Mouse (Mus musculus): Measurements from ENCODE around the gene Mok.

The Mok gene

GRCm38 (mm10) chr12:110813132-110813531 lies 27.6 kb downstream of the Mok start:
- DNase-seq (ENCODE audit: low read depth, low spot score), result no peak

DNA sequence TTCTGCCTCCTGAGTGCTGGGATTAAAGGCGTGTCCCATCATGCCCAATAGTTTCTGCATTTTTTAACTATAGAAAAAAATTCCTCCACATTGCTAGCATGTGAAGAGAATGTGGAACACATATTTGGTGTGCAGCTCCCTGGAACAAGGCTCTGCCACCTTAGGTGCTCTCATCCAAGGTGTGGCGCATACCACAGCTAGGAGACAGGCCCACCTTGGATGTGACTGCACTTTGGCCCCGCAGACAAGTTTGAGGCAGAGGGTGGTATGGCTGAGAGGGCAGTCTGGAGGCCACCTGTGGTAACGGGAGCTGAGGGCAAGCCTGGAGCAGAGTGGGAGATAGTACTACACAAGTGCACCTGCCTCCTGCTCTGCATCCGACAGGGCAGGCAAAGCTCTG lies 31.9 kb downstream of the Mok start:
- no peak for DNase-seq (ENCODE audit: low read depth, low spot score)

DNA sequence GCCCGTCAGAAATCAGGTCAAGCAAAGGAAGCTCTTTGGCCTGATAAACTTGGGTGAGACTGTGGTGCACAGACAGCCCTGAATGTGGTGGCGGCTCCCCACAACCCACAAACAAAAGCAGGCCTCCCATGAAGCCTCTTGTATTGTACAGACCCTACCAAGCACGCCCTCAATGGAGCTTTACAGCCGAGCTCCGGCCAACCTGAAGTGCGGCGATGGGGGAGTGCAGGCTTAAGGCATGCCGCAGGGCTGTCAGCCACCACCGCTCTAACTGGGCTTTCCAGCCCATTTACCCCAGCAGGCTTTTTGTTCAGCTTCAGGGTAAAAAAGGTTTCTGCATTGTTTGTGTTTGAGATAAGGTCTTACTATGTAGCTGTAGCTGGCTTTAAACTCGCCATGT lies 32.3 kb downstream of the Mok start:
- no peak for DNase-seq (ENCODE audit: low read depth, low spot score)

- peak; percentile 67 for DNase-seq (ENCODE audit: low read depth, low spot score)
Observed at GRCm38 (mm10) chr12:110806301-110806970, 34.3 kb downstream of the Mok start.

GRCm38 (mm10) chr12:110804261-110804660 lies 36.5 kb downstream of the Mok start:
- DNase-seq (ENCODE audit: low read depth, low spot score), result peak; percentile 63

GRCm38 (mm10) chr12:110802674-110803297 lies 38.0 kb downstream of the Mok start:
- DNase-seq (ENCODE audit: low read depth, low spot score), result no peak

- DNase-seq (ENCODE audit: low read depth, low spot score), result no peak
Observed at GRCm38 (mm10) chr12:110801876-110802464, 38.8 kb downstream of the Mok start.

DNA sequence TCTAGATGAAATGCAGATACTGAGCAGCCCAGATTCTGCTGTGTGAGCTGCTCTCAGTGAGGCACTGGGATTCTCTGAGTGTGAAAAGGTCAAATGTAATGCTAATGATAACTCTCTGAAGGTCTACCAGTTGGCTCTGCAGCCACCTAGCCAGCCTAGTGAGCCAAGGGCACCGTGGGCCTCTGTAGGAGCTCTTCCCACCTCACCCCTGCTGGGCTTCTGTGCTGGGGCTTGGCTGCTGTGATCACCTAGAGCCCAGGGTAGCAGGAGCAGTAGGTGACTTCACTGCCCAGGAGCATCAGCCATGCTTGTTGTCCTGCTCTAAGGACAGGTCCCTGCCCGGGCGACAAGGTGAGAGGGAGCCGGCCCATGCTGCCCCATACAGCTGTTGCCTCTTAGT lies 41.5 kb downstream of the Mok start:
- DNase-seq (ENCODE audit: low read depth, low spot score), result no peak

GRCm38 (mm10) chr12:110797842-110798431 lies 42.8 kb downstream of the Mok start:
- no peak for DNase-seq (ENCODE audit: low read depth, low spot score)

DNA sequence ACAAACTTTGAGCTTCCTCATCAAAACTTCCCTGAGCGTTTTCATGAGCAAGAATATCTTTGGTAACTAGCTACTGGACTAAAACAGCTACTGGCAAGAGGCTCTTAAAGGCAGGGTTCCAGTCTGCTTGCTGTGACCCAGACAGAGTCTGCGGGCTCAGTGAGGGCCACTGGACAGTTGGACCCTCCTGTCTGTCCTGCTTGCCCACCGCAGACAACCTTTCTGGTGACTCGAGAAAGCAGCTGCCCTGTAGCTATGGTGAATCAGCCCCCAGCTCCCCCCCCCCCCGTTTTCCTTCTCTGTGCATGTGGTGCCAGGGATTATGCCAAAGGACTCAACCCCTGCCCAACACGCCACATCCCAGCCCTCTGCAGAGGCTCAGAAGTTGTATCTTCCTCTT lies 43.5 kb downstream of the Mok start:
- DNase-seq (ENCODE audit: low read depth, low spot score), result no peak

DNA sequence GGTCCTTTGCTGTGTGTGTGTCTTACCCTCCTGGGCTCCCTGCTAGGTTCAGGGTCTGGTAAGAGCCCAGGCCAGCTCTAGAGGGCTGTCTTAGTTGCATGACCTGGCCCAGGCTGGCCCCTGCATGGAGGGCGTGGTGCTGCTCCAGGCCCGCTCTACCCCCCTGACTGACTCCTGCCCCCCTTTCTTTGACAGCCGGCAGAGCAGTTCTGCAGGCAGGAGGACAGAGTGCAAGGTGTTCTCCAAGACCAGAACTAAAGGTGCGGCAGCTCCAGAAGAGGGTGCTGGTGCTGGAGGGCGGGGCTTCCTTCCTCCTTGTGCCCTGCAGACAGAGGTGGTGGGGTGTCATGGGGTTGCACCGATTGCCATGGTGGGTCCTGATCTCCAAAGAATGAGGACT lies 44.0 kb downstream of the Mok start:
- DNase-seq (ENCODE audit: low read depth, low spot score), result no peak

DNA sequence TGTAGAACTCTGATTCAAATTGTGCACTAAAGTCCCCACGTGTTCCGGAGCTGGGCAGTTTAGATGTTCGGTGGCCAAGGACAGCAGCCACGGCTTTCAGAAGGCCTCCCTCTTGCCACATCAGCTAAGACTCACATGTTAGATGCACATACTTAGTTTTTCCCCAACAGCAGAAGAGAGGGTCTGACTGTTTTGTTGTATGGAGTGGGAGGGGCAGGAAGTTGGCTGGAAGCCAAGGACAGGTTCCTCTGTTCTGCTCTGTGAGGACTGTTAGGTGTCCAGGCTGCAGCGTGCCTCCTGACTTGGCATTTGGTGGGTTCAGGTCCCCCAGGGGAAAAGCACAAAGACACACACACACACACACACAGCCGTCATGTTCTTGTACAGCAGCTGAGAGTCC lies 45.7 kb downstream of the Mok start:
- no peak for DNase-seq (ENCODE audit: low read depth, low spot score)

DNA sequence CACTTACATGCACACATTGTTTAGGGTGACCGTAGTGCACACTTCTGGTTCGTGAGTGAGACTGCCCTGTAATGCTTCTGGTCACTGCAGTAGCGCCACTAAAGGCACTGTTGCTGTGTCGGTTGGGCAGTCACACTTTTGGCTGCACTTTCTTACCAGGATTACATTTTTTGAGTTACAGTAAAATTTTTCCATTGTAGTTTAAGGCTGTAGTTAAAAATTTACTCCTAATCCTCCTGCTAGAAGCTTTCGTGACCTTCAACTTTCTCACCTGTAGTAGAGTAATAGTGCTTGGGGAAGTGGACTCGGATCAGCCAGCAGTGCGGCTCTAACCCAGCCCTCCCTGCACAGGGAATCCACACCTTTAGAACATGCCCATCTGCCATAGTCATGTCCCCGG lies 49.7 kb downstream of the Mok start:
- no peak for DNase-seq (ENCODE audit: low read depth, low spot score)

DNA sequence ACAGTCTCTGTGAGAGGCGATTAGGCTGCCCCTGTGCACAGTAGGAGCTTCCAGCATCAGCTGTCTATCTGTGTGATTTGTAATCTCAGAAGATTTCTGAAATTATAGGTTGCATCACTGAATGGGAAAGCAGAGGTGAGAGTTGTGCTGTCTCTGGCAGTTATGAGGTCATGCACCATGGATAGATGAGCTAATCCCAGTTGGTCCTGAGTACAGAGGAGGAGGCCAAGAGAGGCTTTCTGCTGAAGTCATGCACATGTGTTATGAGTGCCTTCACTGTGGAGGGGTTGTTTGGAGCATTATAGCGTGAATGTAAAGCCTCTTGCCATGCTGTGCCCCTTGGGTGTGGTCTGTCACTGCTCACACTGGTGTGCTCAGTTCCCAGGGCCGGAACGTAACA lies 50.2 kb downstream of the Mok start:
- peak; percentile 45 for DNase-seq (ENCODE audit: low read depth, low spot score)

GRCm38 (mm10) chr12:110786243-110786642 lies 54.5 kb downstream of the Mok start:
- DNase-seq (ENCODE audit: low read depth, low spot score), result peak; percentile 92

DNA sequence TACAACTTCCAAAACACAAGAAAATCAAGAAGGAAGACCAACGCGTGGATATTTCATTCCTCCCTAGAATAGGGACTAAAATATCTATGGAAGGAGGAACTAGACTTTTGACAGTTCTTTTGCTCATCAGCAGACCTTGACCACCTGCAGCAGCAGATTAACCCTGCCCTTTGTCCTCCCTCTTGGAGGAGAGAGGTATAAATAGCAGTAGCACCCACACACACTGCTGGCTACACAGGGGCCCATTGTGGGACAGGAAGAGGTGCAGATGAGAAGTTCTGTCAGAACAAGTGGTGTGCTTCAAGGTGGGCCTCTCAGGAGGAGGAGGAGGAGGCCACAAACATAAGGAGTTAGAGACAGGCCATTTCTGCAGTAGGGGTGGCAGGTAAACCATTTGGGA lies 56.5 kb downstream of the Mok start:
- DNase-seq (ENCODE audit: low read depth, low spot score), result no peak

DNA sequence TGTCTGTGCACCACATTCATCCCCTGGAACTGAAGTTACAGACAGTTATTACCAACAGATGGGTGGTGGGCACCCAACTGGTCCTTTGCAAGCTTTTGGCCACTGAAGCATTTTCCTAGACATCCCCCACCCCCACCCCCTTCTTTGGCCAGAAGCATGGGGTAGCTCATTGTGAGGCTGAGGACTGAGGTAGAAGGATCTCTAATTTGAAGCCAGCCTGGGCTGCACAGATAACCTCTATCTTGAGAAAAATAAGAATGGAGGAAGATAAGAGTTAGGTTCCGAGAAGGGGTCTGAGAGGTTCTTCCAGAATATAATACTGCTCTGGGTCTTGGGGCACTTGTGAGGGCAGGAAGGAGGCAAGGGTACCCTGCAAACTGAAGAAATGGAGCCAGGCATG lies 58.5 kb downstream of the Mok start:
- no peak for DNase-seq (ENCODE audit: low read depth, low spot score)

DNA sequence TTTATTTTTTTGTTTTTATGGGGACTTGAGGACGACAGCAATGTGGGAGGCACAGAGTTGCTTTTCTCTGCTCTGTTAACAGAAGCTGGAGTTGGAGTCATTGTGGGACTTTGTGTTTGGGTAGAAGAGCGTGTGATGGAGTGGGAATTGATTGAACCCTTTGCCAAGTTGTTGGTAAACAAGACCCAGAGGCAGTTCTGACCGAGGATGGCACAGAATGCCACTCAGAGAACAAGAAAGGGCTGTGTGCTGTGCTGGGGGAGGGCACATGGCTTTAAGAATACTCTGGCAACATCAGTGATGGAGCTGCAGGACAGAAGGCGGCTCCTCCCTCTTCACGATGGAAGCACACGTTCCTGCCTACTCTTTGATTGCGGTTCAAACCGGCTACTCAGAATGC lies 59.6 kb downstream of the Mok start:
- DNase-seq (ENCODE audit: low read depth, low spot score), result peak; percentile 94

DNA sequence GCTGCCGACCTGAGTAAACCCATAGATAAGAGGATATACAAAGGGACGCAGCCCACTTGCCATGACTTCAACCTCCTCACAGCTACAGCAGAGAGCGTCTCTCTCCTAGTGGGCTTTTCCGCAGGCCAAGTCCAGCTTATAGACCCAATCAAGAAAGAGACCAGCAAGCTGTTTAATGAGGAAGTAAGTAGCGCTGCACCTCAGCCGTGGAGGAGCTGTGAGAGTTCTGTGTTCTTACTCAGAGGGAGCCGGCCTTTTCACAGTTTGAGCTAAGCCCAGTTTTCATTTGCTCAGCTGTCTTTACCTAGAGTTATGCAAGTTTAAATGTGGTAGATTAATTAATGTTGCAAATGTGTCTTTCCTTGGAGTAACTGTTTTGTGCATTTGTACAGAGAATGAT lies 61.4 kb downstream of the Mok start:
- no peak for DNase-seq (ENCODE audit: low read depth, low spot score)

- peak; percentile 36 for DNase-seq (ENCODE audit: low read depth, low spot score)
Observed at GRCm38 (mm10) chr12:110777853-110778252, 62.9 kb downstream of the Mok start.

DNA sequence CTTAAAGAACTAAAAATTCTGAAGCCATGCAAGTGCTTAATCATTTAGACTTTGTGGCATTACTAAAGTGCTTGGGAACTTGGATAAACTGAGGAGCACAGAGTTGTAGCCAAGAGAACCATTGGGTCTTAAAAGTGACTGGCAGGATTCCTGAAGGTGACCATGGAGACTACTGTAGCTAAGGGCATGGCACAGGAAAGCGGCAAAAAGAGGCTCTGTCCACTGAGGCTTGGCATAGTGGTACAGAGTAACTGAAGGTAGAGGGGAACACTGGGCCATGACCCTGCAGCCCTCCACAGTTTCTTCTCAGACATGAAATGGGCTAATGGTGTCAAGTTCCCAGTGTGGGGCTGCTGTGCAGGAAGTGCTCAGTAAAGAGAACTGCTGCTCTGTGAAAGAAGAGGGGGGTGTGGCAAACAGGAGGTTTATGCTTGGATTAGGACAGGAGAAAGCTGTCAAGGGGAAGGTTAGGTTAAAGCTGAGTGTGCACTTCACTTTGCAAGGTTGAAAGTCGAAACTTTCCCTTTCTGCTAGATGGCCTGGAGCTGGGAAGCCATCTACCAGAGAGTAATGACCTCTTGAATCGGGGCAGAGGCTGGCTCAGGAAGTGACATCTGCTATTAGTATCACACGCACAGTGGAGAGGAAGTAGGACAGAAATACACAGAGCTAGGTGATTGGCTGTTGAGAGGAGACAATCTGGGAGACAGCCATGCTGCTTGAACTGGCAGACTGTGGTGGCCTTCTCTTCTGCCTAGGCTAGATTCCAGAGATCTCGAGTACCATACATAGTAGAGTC lies 64.9 kb downstream of the Mok start:
- peak; percentile 34 for DNase-seq (ENCODE audit: low read depth, low spot score)

- DNase-seq (ENCODE audit: low read depth, low spot score), result no peak
Observed at GRCm38 (mm10) chr12:110771961-110772360, 68.8 kb downstream of the Mok start.
